Mouse (Mus musculus): ENCODE data around the gene Rhox11. TPM values are rescaled to one million over a fixed set of nuclear protein-coding genes. Genes with fewer than 3 reads are reported as not detected.

Gene Rhox11
- polyA plus RNA-seq, 1 experiment from 2014 or later: not detected

- no peaks in the 10 kb centered on the region for H3K36me3 ChIP-seq (ENCODE audit: control insufficient read depth, insufficient read depth, low read length)
- no peak overlapping the region for H3K27ac ChIP-seq (ENCODE audit: low read length)
- no peaks in the 10 kb centered on the region for H3K9me3 ChIP-seq (ENCODE audit: control insufficient read depth, low read depth, low read length)
- H3K4me3 ChIP-seq (ENCODE audit: low read depth, low read length): no peak overlapping the region
- no peak overlapping the region for H3K4me2 ChIP-seq (replicated peaks; ENCODE audit: low read depth, low read length)
- no peak overlapping the region for H3K9ac ChIP-seq (replicated peaks; ENCODE audit: low read depth, low read length)
- no peaks in the 10 kb centered on the region for H3K27me3 ChIP-seq (ENCODE audit: control insufficient read depth, insufficient read depth, low read length)
- no peaks in the 10 kb centered on the region for H3K4me1 ChIP-seq (ENCODE audit: control insufficient read depth, insufficient read depth, low read length)
- WGBS: 66% methylated on average over 2 of the region's 2 CpGs
- ATAC-seq (ENCODE audit: insufficient number of reproducible peaks, insufficient read depth, low FRiP score, low read depth): no peak
Measured at GRCm38 (mm10) chrX:38033841-38034240, 51.1 kb downstream of the Rhox11 start.

Other genes starting within 250 kb of the Rhox11 start
- not detected in 2 replicates for gene Rhox8, start 206.2 kb downstream of the Rhox11 start, polyA plus RNA-seq (2014; fragmentation: Nextera tagmentation; extraction: Ambion mirVana)
- gene Rhox7b, start 187.9 kb downstream of the Rhox11 start, polyA plus RNA-seq (2014; fragmentation: Nextera tagmentation; extraction: Ambion mirVana): not detected in 2 replicates
- gene Rhox9, start 183.4 kb downstream of the Rhox11 start, polyA plus RNA-seq (2014; fragmentation: Nextera tagmentation; extraction: Ambion mirVana): not detected in 2 replicates
- not detected in 2 replicates for gene Btg1-ps1, start 66.3 kb downstream of the Rhox11 start, polyA plus RNA-seq (2014; fragmentation: Nextera tagmentation; extraction: Ambion mirVana)
- not detected in 2 replicates for gene Btg1-ps2, start 42.0 kb downstream of the Rhox11 start, polyA plus RNA-seq (2014; fragmentation: Nextera tagmentation; extraction: Ambion mirVana)
- not detected in 2 replicates for gene Rhox10, start 18.7 kb downstream of the Rhox11 start, polyA plus RNA-seq (2014; fragmentation: Nextera tagmentation; extraction: Ambion mirVana)
- gene Rhox12, start 25.8 kb upstream of the Rhox11 start, polyA plus RNA-seq (2014; fragmentation: Nextera tagmentation; extraction: Ambion mirVana): not detected in 2 replicates
- not detected in 2 replicates for gene Rhox13, start 36.1 kb upstream of the Rhox11 start, polyA plus RNA-seq (2014; fragmentation: Nextera tagmentation; extraction: Ambion mirVana)
- 7.5 and 7.6 TPM in 2 replicates for gene Zbtb33, start 104.7 kb upstream of the Rhox11 start, polyA plus RNA-seq (2014; fragmentation: Nextera tagmentation; extraction: Ambion mirVana)
- gene Tmem255a, start 167.3 kb upstream of the Rhox11 start, polyA plus RNA-seq (2014; fragmentation: Nextera tagmentation; extraction: Ambion mirVana): 40.7 and 41.0 TPM in 2 replicates
- gene Atp1b4, start 231.0 kb upstream of the Rhox11 start, polyA plus RNA-seq (2014; fragmentation: Nextera tagmentation; extraction: Ambion mirVana): not detected in 2 replicates

Measured in stomach, embryonic 14.5 days (tissue).